Mouse (Mus musculus) CH12.LX (cell line): ENCODE results near the gene Ulk4.

Experiments used
- CTCF ChIP-seq, 2 experiments: IDR thresholded peaks in 1 of 2; conservative IDR thresholded peaks in 1 of 2; 2 replicates each; pipeline ENCODE4 v1.5.1; 2011 to 2012; ENCODE audit warnings: low read depth in 2 of 2, low read length in 2 of 2, improper control_type of control experiment in 1 of 2, inconsistent platforms in 1 of 2, mild to moderate bottlenecking in 1 of 2, moderate library complexity in 1 of 2
- POLR2A ChIP-seq: IDR thresholded peaks from 2 replicates; pipeline ENCODE4 v1.6.1; 2011; ENCODE audit warnings: low read depth, mild to moderate bottlenecking, improper control_type of control experiment, low read length
- ZKSCAN1 ChIP-seq: IDR thresholded peaks from 2 replicates; pipeline ENCODE4 v1.6.1; 2012; ENCODE audit warnings: low read depth, inconsistent platforms, low read length, improper control_type of control experiment, borderline replicate concordance

DNA sequence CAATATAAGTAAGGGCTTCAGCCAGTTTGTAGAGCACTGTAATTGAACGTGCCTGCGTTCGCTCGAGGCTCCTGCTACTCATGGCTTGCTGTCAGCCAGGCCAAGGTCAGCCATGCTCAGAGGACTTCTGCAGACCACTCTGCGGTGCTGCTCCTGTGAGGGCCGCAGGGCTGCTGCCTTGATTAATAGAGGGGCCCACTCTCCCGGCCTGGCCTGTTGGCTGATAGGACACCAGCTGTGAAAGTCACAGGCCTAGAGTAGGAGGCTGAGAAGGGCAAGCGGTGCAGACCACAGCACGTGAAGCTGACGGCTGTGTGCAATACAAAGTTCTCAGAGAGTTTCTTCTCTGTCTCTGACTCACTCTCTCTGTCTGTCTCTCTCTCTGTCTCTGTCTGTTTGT is 246.0 kb downstream of the Ulk4 start:
- no peak for TF ChIP-seq CTCF (conservative IDR thresholded peaks at IDR 0.05 in 1 of 2, IDR thresholded peaks at IDR 0.05 in 1 of 2; ENCODE audit: low read depth in 2 of 2, low read length in 2 of 2)
- TF ChIP-seq POLR2A, result no peak
- TF ChIP-seq ZKSCAN1, result no peak
